Mouse (Mus musculus): Measurements from ENCODE around the gene Gm14743. TPM values are rescaled to one million over a fixed set of nuclear protein-coding genes. Genes with fewer than 3 reads are reported as not detected.
"Not testable (repeated sequence)": the region's sequence is repeated elsewhere in the genome, so short reads cannot be mapped to it uniquely, and the experiment has no call there.

Gene Gm14743
- not detected in 2 replicates for polyA plus RNA-seq (2012; rRNA removed)

DNA sequence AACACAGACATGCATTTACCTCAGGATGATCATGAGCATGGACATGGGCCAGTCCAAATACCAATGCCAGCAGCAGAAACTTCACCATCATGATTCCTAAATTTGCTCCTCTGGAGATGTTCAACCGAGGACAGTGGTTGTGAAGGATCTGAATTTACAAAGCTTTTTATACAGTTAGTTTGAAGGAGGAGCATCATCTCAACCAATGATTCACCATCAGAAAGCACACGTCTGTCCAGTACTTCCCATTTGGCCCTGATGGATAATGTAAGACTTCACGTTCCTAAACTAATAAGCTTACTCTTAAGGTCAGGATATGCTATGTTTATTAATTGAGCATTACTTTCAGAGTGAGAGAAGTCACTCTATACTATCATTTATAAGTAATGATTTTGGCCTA is at the start of gene Gm14743:
Gm14743 (minus strand) TSS at position 101 of the 400 bp plus-strand sequence.
- not testable (repeated sequence) for DNase-seq (ENCODE audit: low read depth)

DNA sequence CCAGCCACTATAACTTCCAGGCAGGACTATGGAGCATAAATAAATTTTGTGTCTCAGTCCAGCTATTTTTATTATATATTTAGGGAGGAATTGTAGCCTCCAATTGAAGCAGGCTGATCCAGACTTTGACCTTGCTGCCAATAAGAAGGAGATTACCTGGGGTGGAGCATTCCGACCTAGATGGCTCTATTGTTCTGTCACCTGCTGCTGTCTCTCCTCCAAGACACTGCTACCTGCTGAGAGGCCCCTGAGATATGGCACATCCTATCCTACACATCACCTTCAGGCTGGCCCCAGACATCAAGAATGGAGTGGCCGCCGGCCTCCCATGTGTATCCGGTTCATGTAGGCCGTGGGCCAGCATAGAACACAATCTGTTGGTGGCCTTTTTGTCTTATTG is 42.9 kb downstream of the Gm14743 start:
- DNase-seq (ENCODE audit: low read depth): no peak
- TF ChIP-seq CTCF (IDR thresholded peaks at IDR 0.05; ENCODE audit: borderline replicate concordance, extremely low read depth, insufficient read depth, insufficient read length): no peak
- no peak for TF ChIP-seq POLR2A (IDR thresholded peaks at IDR 0.05; ENCODE audit: borderline replicate concordance, extremely low read depth, insufficient read depth, insufficient read length, poor library complexity, severe bottlenecking)

DNA sequence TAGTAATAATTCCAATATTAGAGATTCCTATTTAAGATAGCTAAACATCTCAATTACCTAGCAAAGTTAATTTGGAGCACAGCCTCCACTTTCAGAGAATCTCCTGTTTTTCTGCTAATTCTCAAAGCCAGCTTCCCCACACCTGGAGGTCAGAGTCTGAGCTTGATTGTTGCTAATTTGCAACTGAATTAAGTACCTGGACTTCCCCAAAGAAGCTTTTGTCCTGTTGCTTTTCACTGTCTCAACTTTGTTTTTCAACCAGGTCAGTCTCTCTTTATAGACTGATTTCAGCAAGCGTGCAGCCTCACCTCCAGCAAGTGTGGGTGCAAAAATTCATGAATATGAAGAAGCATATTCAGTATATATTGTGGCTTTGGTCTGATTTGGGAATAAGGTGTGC is 43.5 kb downstream of the Gm14743 start:
- DNase-seq (ENCODE audit: low read depth): not testable (repeated sequence)

Other genes with a start within 250 kb of the Gm14743 start
- gene Obp1a, start 154.5 kb downstream of the Gm14743 start, polyA plus RNA-seq (2012; rRNA removed): not detected in 2 replicates
- not detected in 2 replicates for gene Gm5938, start 120.5 kb downstream of the Gm14743 start, polyA plus RNA-seq (2012; rRNA removed)
- not detected in 2 replicates for gene Obp1b, start 59.1 kb downstream of the Gm14743 start, polyA plus RNA-seq (2012; rRNA removed)
- not detected in 2 replicates for gene 4930480E11Rik, start 123.7 kb upstream of the Gm14743 start, polyA plus RNA-seq (2012; rRNA removed)